Mouse (Mus musculus) neural tube, embryonic 11.5 days (tissue): ENCODE results near the gene Gas2. TPM values are rescaled to one million over a fixed set of nuclear protein-coding genes. Genes with fewer than 3 reads are reported as not detected.

Experiments
- ATAC-seq: fragments of 200-750 bp; cut with Nextera tagmentation; 2 replicates; pipeline ENCODE4 v1.8.0; 2017; ENCODE audit warnings: moderate number of reproducible peaks, mild to moderate bottlenecking, moderate TSS enrichment, moderate library complexity; ENCODE audit not compliant: insufficient read depth, low FRiP score, low TSS enrichment
- DNase-seq: peaks from one replicate; pipeline ENCODE4 v3.0.0-alpha.2; 2015; ENCODE audit warnings: low spot score
- H3K27ac ChIP-seq: fragments of 300-500 bp; sonication (generic); 2 replicates; pipeline ENCODE4 v1.5.1; 2014; ENCODE audit warnings: low read depth, mild to moderate bottlenecking, low read length
- H3K27me3 ChIP-seq: fragments of 300-500 bp; sonication (generic); 2 replicates; pipeline ENCODE4 v1.6.1; 2014; ENCODE audit warnings: mild to moderate bottlenecking, low read length, mixed read lengths; ENCODE audit not compliant: control insufficient read depth, insufficient read depth
- H3K36me3 ChIP-seq: fragments of 300-500 bp; sonication (generic); 2 replicates; pipeline ENCODE4 v1.6.1; 2014; ENCODE audit warnings: mild to moderate bottlenecking, low read length, moderate library complexity, mixed read lengths; ENCODE audit not compliant: control insufficient read depth, insufficient read depth
- H3K4me1 ChIP-seq: fragments of 300-500 bp; sonication (generic); 2 replicates; pipeline ENCODE4 v1.6.1; 2014; ENCODE audit warnings: low read length, mixed read lengths; ENCODE audit not compliant: control insufficient read depth, insufficient read depth
- H3K4me2 ChIP-seq: fragments of 300-500 bp; sonication (generic); 2 replicates; pipeline ENCODE4 v1.6.1; 2014; ENCODE audit warnings: low read depth, mild to moderate bottlenecking, moderate library complexity
- H3K4me3 ChIP-seq: fragments of 300-500 bp; sonication (generic); 2 replicates; pipeline ENCODE4 v1.5.1; 2014; ENCODE audit warnings: low read depth, low read length
- H3K9ac ChIP-seq: fragments of 300-500 bp; sonication (generic); 2 replicates; pipeline ENCODE4 v1.6.1; 2014; ENCODE audit warnings: mild to moderate bottlenecking, low read length
- H3K9me3 ChIP-seq: fragments of 300-500 bp; sonication (generic); 2 replicates; pipeline ENCODE4 v1.6.1; 2016; ENCODE audit warnings: low read length; ENCODE audit not compliant: control insufficient read depth
- WGBS: fragments of 180-500 bp; shearing (Covaris S2); extraction: QIAGEN DNeasy Blood & Tissue Kit; methylation state at CpG from one replicate; pipeline ENCODE4 v1.1.7; 2014; 5-methylcytosine and 5-hydroxymethylcytosine counted together
- polyA plus RNA-seq: library from polyadenylated mRNA; unstranded; fragments of >200 nt; fragmentation: Nextera tagmentation; extraction: Ambion mirVana; gene quantifications from 2 replicates; pipeline ENCODE4 v1.2.1, GENCODE M21; 2014

Gas2 gene
- polyA plus RNA-seq: 49.0 and 58.7 TPM in 2 replicates

DNA sequence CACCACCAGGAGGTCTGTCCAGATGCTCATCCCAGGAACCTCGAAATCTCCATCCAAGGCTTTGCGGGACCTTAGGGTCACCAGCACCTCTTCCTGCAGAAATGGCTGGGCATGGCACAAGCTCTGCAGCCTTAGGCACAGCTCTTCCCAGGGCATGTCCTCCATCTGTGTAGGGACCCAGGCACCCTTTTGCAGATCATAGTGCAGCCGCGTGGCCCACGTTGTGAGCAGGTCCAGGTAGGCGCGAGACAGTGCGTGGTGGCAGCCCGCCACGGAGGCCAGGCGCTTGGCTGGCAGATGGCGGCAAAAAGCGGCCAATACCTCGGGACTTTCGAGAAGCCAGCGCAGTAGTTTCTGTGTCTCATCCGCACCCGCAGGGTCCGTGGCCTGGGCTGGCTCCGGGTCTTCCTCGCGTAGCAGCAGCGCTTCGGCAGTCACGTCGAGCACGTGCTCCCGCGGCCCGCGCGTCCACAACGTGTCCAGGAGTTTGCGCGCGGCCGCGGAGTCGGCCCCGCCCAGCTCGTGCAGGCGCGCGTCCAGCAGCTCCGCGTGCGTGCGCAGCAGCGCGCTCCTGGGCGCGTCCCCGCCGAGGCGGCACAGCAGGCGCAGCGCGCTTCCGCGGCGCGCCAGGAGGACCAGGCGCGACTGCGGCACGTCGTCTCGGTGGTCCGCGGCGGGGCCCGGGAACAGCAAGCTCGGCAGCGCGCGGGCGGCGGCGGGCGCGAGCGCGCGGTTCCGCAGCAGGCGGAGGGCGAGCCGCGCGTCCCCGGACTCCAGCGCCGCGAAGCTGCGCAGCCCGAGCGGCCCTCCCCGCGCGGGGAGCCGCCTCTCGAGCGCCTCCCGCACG, at the start of gene Gas2:
TSS of gene Gas2 (plus strand) at position 766 of the 847 bp plus-strand sequence.
- Histone ChIP-seq H3K4me3 (peak within 1 kb of the TSS; percentile 76), H3K4me1 (peaks cover 7% of the 10 kb centered on the region; the same call in 1 of the 2 replicates), H3K27ac (peak within 1 kb of the TSS; percentile 98), H3K9ac (peak within 1 kb of the TSS; percentile 95), H3K36me3 (no peaks in the 10 kb centered on the region), H3K9me3 (no peaks in the 10 kb centered on the region), H3K4me2 (peak within 1 kb of the TSS; percentile 66), H3K27me3 (no peaks in the 10 kb centered on the region)
- peak; percentile 89 for DNase-seq
- WGBS: 9% methylated on average over 82 of the region's 105 CpGs
- peak; percentile 80 for ATAC-seq

DNA sequence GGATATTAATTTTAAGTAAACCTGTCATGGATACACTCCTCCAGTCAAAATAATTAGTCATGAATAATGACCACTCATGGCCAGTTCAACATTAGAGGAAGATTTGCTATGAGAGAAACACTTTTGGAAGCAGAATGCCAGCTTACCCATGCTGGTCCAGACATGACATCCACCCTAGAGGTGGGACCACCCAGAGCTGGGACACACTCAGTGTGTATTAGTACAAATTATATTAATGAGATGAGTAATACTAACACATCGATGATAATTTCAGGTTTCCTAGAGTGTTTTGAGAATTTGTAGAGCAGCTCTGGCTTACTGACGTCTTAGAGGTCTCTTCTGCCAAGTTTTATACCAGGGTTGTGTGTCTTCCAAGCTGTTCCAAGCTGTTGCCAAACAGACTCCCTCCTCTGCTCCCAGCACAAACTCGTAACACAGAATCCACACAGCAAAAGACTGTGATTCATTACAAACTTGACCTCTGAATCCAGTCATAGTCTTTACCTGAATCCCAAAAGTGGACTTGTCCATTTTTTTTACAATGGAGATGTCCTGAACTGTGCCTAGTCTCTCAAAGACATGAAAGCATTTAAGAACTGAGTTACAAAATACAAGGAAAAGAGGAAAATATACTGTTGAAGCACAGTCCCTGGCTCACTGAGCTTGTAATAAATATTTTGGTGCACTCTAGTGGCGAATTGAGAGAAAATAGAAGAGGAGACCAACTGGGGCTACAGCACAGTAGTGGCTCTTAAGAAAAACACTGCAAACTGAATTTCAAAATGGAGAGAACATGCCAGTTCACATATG, 46.1 kb upstream of the Gas2 start:
- DNase-seq: no peak
- H3K4me3 ChIP-seq: no peak overlapping the region
- H3K4me2 ChIP-seq: no peak overlapping the region
- no peak for ATAC-seq
- no peak overlapping the region for H3K27ac ChIP-seq
- no peak overlapping the region for H3K9ac ChIP-seq
- no peaks in the 10 kb centered on the region for H3K36me3 ChIP-seq
- no peaks in the 10 kb centered on the region for H3K27me3 ChIP-seq
- H3K9me3 ChIP-seq: no peaks in the 10 kb centered on the region
- H3K4me1 ChIP-seq: no peaks in the 10 kb centered on the region
- 63% methylated on average over 4 of the region's 4 CpGs for WGBS

DNA sequence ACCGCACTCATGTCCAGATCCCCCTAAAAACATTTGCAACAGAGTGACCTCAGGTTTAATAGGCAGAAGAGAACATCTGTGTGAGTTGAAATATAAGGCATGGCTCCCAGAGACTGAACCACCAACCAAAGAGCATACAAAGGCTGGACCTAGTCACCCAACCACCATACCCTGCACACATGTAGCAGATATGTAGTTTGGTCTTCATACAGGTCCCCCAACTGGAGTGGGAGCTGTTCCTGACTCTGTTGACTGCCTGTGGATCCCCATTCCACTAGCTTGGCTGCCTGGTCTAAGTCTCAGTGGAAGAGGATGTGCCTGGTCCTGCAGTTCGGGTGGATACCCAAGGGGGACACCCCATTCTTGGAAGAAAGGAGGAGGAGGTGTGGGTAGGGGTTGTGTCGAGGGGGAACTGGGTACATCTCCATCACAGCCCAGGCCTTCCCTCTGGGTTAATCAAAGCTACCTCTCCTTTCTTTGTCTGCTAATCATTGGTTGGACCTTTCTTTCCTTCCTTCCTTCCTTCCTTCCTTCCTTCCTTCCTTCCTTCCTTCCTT, 45.5 kb upstream of the Gas2 start:
- Histone ChIP-seq H3K9ac (no peak overlapping the region), H3K27ac (no peak overlapping the region), H3K4me2 (no peak overlapping the region), H3K27me3 (no peaks in the 10 kb centered on the region), H3K4me3 (no peak overlapping the region), H3K9me3 (no peaks in the 10 kb centered on the region), H3K4me1 (no peaks in the 10 kb centered on the region), H3K36me3 (no peaks in the 10 kb centered on the region)
- DNase-seq: no peak
- no peak for ATAC-seq
- 66% methylated on average over 3 of the region's 3 CpGs for WGBS

DNA sequence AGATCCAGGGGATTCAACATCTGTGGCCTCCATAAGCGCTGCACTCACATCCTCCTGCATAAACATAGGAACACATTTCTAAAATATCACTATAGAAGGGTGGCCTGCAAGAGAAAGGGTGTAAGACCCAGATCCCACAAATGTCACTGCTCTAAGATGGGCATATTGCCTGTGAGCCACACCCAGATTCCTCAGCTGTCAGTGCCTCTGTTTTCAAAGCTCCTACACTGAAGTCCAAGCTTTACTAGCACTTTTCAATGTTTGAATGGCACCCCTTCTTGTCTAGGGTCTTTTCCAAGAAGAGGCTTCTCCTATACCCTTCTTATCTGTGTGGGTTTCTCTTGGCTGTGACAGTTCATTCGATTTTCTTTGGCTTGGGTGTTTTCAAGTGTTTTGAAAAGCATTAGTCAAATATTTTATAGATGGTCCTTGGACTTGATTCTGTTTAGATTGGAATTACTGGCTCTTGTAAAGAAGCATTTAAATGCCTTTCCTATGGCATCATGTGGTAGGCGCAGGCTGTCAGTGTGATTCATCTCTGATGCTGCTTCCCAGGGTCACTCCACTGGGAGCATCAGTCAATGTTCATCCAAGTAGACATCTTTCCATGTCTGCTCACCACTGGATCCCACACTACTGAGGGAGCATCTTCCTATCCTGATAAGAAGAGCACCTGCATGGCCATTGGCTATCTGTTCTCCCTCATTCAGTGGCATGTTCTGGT, 43.4 kb upstream of the Gas2 start:
- H3K4me1 ChIP-seq: no peaks in the 10 kb centered on the region
- H3K4me2 ChIP-seq: no peak overlapping the region
- DNase-seq (no peak), ATAC-seq (no peak)
- H3K4me3 ChIP-seq: no peak overlapping the region
- H3K9me3 ChIP-seq: no peaks in the 10 kb centered on the region
- H3K27me3 ChIP-seq: no peaks in the 10 kb centered on the region
- H3K9ac ChIP-seq: no peak overlapping the region
- no peak overlapping the region for H3K27ac ChIP-seq
- WGBS: 73% methylated on average over 3 of the region's 3 CpGs
- no peaks in the 10 kb centered on the region for H3K36me3 ChIP-seq

DNA sequence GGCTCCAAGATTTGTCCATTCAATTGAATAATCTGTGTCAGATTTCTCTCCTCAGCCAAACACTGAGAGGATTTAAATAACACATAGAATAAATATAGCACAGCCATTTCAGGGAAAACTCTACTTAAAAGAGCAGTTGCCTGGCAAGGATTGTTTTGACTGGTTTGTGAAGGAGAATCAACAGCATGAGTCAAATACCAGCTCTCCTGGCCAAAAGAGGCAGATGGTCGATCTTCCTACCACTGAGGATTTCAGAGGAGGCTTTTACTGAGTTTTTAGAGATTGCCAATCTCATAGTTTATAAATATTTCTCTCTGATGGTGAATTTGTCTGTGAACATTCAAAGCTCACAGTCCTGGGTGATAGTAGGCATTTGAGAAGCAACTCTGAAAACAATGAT, 41.9 kb upstream of the Gas2 start:
- DNase-seq: no peak
- no peak for ATAC-seq
- H3K27ac ChIP-seq: no peak overlapping the region
- H3K4me2 ChIP-seq: no peak overlapping the region
- H3K27me3 ChIP-seq: no peaks in the 10 kb centered on the region
- no peak overlapping the region for H3K9ac ChIP-seq
- H3K4me3 ChIP-seq: no peak overlapping the region
- H3K4me1 ChIP-seq: no peaks in the 10 kb centered on the region
- no peaks in the 10 kb centered on the region for H3K36me3 ChIP-seq
- no peaks in the 10 kb centered on the region for H3K9me3 ChIP-seq
- 57% methylated on average over 1 of the region's 1 CpGs for WGBS

DNA sequence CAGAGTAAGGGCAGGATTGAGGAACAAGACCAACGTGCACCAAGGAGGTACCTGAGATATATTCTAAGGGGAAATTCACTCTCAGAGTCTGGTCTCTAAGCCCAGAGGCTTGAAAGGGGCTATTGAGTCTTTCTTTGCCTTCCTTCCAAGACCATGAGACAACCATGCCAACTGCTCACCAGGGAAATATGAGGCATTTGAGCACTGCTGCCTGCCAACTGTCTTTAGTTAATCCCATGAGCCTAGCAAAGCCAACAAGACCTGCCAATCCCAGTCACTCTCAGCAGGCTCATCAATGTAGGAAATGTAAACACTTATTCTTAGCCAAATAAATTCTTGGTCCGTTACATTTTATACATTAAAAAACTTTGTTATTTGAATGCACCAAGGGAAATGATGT, 40.3 kb upstream of the Gas2 start:
- no peaks in the 10 kb centered on the region for H3K4me1 ChIP-seq
- no peak overlapping the region for H3K4me3 ChIP-seq
- no peaks in the 10 kb centered on the region for H3K27me3 ChIP-seq
- H3K4me2 ChIP-seq: no peak overlapping the region
- DNase-seq (no peak), ATAC-seq (no peak)
- no peak overlapping the region for H3K9ac ChIP-seq
- no peak overlapping the region for H3K27ac ChIP-seq
- WGBS: 70% methylated on average over 2 of the region's 2 CpGs
- no peaks in the 10 kb centered on the region for H3K36me3 ChIP-seq
- H3K9me3 ChIP-seq: no peaks in the 10 kb centered on the region

DNA sequence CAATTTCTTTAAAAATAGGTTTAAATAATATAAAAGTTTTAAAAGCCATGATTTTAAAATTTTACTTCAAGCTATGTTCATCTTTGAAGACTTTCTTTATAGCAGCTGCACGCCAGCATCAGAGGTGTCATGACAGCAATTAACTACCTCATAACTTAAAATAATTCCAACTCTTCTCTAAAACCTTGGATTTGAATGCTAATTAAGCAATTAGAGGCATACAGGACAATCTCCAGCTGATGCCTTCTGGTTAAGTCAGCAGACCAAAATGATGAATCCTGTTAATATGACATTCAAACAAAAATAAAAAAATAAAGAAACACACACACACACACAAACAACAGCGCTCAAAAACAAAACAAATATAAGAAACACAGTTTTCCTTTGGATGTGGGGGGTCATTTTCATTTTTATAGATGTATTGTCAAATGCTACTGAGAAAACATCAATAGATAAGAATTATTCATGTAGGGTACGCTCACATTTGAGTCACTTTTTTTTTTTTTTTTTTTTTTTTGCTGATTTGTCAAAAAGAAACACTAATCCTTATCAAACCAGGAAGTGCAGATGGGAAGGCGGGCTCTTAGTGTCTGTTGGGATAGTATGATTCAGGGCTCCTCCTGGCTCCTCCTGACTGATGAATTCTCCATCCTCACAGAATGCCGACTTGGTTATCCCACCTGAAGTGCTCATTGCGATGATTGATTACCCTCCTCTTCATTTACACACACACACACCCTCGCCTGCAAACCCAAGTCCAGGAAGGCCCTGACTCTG, 38.1 kb upstream of the Gas2 start:
- H3K27ac ChIP-seq: 0 out of 2 replicates have a peak overlapping the region, but pooled peaks have one; percentile 8
- no peak overlapping the region for H3K4me3 ChIP-seq
- no peaks in the 10 kb centered on the region for H3K36me3 ChIP-seq
- ATAC-seq: peak; percentile 20; the same call in 1 of the 2 replicates
- H3K4me2 ChIP-seq: no peak overlapping the region
- H3K9ac ChIP-seq: no peak overlapping the region
- H3K27me3 ChIP-seq: no peaks in the 10 kb centered on the region
- 73% methylated on average over 7 of the region's 7 CpGs for WGBS
- no peaks in the 10 kb centered on the region for H3K4me1 ChIP-seq
- DNase-seq: no peak
- no peaks in the 10 kb centered on the region for H3K9me3 ChIP-seq

DNA sequence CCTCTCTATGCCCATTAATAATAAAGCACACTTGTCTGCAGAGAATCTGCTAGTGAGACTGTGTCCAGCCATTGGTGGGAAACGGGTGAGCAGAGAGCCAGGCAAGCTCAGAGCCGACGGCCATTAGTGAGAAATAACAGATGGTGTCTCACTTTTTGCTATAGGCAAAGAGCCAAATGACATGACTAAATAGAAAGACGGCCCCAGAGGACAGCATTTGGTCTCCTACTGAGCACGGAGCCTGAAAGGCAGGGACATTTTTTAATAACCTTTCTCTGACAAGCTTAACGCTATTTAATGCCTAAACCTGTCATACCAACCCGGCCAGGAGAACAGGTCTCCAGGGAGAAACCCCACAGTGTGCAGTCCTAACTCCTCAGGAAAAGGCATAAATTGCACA, 29.9 kb upstream of the Gas2 start:
- peak; percentile 44 for DNase-seq
- ATAC-seq: peak; percentile 70
- Histone ChIP-seq H3K9me3 (no peaks in the 10 kb centered on the region), H3K27me3 (no peaks in the 10 kb centered on the region), H3K27ac (peak overlapping the region; percentile 34; the same call in 1 of the 2 replicates), H3K4me3 (no peak overlapping the region), H3K4me2 (no peak overlapping the region), H3K4me1 (no peaks in the 10 kb centered on the region), H3K9ac (no peak overlapping the region), H3K36me3 (no peaks in the 10 kb centered on the region)
- 31% methylated on average over 7 of the region's 7 CpGs for WGBS
